Mouse (Mus musculus) heart, adult 2 months (tissue): ENCODE data around the gene Ufm1. TPM values are rescaled to one million over a fixed set of nuclear protein-coding genes. Genes with fewer than 3 reads are reported as not detected.

Experiments used
- DNase-seq, 2 experiments: peaks; one replicate each; pipeline ENCODE4 v3.0.0; 2021
- H3K27ac ChIP-seq: fragments of 200-600 bp; 2 replicates; pipeline ENCODE4 v1.8.1; 2022
- H3K27me3 ChIP-seq: fragments of 200-500 bp; 2 replicates; pipeline ENCODE4 v1.6.1; 2012; ENCODE audit warnings: mild to moderate bottlenecking, low read length, inconsistent platforms, mixed read lengths; ENCODE audit not compliant: control insufficient read depth, insufficient read depth
- H3K36me3 ChIP-seq: fragments of 200-500 bp; 2 replicates; pipeline ENCODE4 v1.6.1; 2012; ENCODE audit warnings: low read length, inconsistent platforms; ENCODE audit not compliant: control insufficient read depth, insufficient read depth
- H3K4me1 ChIP-seq: fragments of 200-500 bp; 2 replicates; pipeline ENCODE4 v1.6.1; 2011; ENCODE audit warnings: low read length; ENCODE audit not compliant: control insufficient read depth, insufficient read depth
- H3K4me3 ChIP-seq: fragments of 200-600 bp; 2 replicates; pipeline ENCODE4 v1.8.1; 2022
- H3K79me2 ChIP-seq: fragments of 200-500 bp; replicated peaks from 2 replicates; pipeline ENCODE4 v1.6.1; 2012; ENCODE audit warnings: mild to moderate bottlenecking, inconsistent platforms, low read length, moderate library complexity, mixed read lengths; ENCODE audit not compliant: control insufficient read depth, insufficient read depth
- H3K9ac ChIP-seq: fragments of 200-500 bp; 2 replicates; pipeline ENCODE4 v1.6.1; 2012; ENCODE audit warnings: low read depth, mild to moderate bottlenecking, control low read depth, inconsistent platforms, low read length, mixed read lengths
- CTCF ChIP-seq: fragments of 200-600 bp; IDR thresholded peaks from 2 replicates; pipeline ENCODE4 v1.8.1; 2022; ENCODE audit warnings: antibody characterized with exemption, mild to moderate bottlenecking, moderate library complexity
- EP300 ChIP-seq: fragments of 200-500 bp; IDR thresholded peaks from 2 replicates; pipeline ENCODE4 v1.6.1; 2011; ENCODE audit warnings: low read depth, low read length, control low read depth; ENCODE audit not compliant: insufficient read depth
- POLR2A ChIP-seq: fragments of 200-500 bp; IDR thresholded peaks from 2 replicates; pipeline ENCODE4 v1.6.1; 2011; ENCODE audit warnings: mild to moderate bottlenecking, low read depth, low read length, control low read depth; ENCODE audit not compliant: insufficient read depth
- WGBS: fragments of 180-500 bp; shearing (Covaris S2); methylation state at CpG from one replicate; pipeline ENCODE4 v1.1.7; 2018; 5-methylcytosine and 5-hydroxymethylcytosine counted together
- intact Hi-C: fragments of 180-260 bp; cut with DNase I; formaldehyde crosslinking; loops from one replicate; pipeline ENCODE4 v1.15.1; 2025
- polyA plus RNA-seq: library from polyadenylated mRNA; depleted of rRNA; stranded (reverse); fragments of >200 nt; gene quantifications from 2 replicates; pipeline ENCODE4 v1.2.3, GENCODE M21; 2012; rRNA removed
- total RNA-seq, 2 experiments: library from RNA; stranded (reverse); gene quantifications; 2 replicates each; pipeline ENCODE4 v1.2.3; 2021

Gene Ufm1
- total and polyA plus RNA-seq, 3 experiments: 9.6 to 53.9 (median 47.9) TPM

DNA sequence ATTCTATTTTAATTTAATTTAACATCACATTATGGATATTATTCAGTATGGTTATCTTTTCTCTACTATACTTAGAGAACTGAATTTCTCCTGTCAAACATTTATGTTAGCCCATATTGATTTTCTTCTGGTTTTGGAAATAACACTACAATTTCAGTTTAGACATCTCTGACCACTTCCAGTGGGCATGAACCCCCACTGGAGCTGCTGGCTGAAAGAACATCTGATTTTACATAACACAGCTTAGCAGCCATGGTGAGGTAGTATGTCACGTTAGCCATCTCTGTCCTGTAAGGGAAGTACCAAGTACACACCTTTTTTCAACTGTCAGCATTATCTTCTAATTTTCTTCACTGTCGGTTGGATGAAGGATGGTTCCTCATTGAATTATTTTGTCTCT, 18.8 kb downstream of the Ufm1 start, which contains the start of gene Gm10985:
Gm10985 (plus strand) TSS at position 301 of the 400 bp plus-strand sequence.
- H3K79me2 ChIP-seq: no peaks in the 10 kb centered on the region
- intact Hi-C loops: no loop called here
- no peak within 1 kb of the TSS for H3K4me3 ChIP-seq
- H3K27ac ChIP-seq: no peak within 1 kb of the TSS
- H3K4me1 ChIP-seq: no peaks in the 10 kb centered on the region
- WGBS: 72% methylated on average over 2 of the region's 2 CpGs
- H3K27me3 ChIP-seq: no peaks in the 10 kb centered on the region
- H3K9ac ChIP-seq: no peak within 1 kb of the TSS
- no peak for DNase-seq
- no peaks in the 10 kb centered on the region for H3K36me3 ChIP-seq
- TF ChIP-seq EP300 (no peak), POLR2A (no peak), CTCF (no peak)

DNA sequence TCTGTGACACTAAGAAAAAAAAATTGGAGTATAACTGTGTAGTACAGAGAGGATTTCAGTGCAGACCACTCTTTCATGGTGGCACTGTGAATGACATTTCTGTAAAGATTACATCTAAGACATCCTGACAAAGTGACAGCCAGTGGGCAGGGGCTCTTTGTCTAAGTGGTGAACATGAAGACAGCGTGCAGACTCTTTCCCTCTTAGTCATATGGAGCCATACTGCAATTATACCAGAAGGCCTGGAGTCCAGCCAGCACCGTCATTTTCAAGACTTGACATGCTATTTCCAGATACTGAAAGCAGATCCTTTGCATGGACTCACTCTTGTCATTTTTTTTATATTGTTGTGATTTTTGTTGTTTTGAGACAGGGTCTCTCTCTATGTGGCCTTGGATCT, 29.4 kb downstream of the Ufm1 start:
- H3K27ac ChIP-seq: no peak overlapping the region
- DNase-seq: no peak
- no peaks in the 10 kb centered on the region for H3K36me3 ChIP-seq
- H3K4me3 ChIP-seq: no peak overlapping the region
- no peaks in the 10 kb centered on the region for H3K79me2 ChIP-seq
- WGBS: 59% methylated on average over 2 of the region's 2 CpGs
- no peaks in the 10 kb centered on the region for H3K27me3 ChIP-seq
- intact Hi-C loops: no loop called here
- no peaks in the 10 kb centered on the region for H3K4me1 ChIP-seq
- no peak for TF ChIP-seq EP300
- TF ChIP-seq POLR2A: no peak
- no peak for TF ChIP-seq CTCF
- no peak overlapping the region for H3K9ac ChIP-seq

DNA sequence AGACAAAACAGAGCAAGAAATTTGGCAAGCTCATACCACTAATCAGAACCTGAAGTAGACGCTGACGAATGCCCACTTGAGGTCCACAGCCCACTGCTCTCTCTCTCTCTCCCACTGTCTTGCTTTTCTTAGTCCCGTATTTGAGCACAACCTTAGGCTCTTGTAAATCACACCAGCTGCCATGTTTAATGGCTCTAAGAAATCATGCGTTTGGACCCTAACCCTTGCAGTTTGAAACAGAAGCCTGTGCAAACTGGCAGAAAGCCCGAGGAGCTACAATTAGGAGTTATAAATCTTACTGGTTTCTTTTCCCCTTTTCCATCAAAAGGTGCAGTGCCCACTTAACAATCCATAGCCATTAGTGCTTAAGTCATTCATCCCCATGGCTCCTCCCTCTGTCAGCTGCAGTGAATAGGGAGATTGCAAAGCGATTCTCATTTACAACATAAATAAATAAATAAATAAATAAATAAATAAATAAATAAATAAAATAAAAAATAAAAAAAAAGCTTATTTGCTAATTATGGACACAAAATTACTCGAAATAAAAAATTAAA, 50.1 kb downstream of the Ufm1 start:
- 71% methylated on average over 7 of the region's 7 CpGs for WGBS
- H3K4me1 ChIP-seq: no peaks in the 10 kb centered on the region
- no peaks in the 10 kb centered on the region for H3K79me2 ChIP-seq
- no peaks in the 10 kb centered on the region for H3K27me3 ChIP-seq
- H3K27ac ChIP-seq: no peak overlapping the region
- TF ChIP-seq CTCF: no peak
- TF ChIP-seq POLR2A: no peak
- no peak for TF ChIP-seq EP300
- no peak overlapping the region for H3K4me3 ChIP-seq
- H3K9ac ChIP-seq: no peak overlapping the region
- intact Hi-C loops: no loop called here
- no peak for DNase-seq
- no peaks in the 10 kb centered on the region for H3K36me3 ChIP-seq

Other genes starting within 250 kb of the Ufm1 start
- 1 to 10 TPM; 3.5 to 6.7 TPM for gene Frem2, start 206.5 kb downstream of the Ufm1 start, total RNA-seq
- gene Frem2, start 206.5 kb downstream of the Ufm1 start, polyA plus RNA-seq: 5.3 and 6.2 TPM in 2 replicates
- not detected for gene Gm10985, start 18.7 kb downstream of the Ufm1 start, total RNA-seq
- not detected in 2 replicates for gene Gm10985, start 18.7 kb downstream of the Ufm1 start, polyA plus RNA-seq